Mouse (Mus musculus) granulocyte monocyte progenitor cell, adult 5-6 weeks (primary cell): ENCODE results near the gene Ecpas. TPM values are rescaled to one million over a fixed set of nuclear protein-coding genes. Genes with fewer than 3 reads are reported as not detected.

Experiments
- ATAC-seq: replicated peaks from 2 replicates; pipeline ENCODE4 v1.8.0; 2016; ENCODE audit warnings: mild to moderate bottlenecking, moderate TSS enrichment, inconsistent platforms; ENCODE audit not compliant: poor library complexity, severe bottlenecking
- total RNA-seq, 2 experiments: library from RNA; stranded (forward) in 1 of 2; stranded (reverse) in 1 of 2; fragments of 200-712, 200-1000 nt in 1 of 2; fragments of >200 nt in 1 of 2; fragmentation: Nextera tagmentation in 1 of 2; gene quantifications; 2 replicates each; pipeline ENCODE4 v1.2.3; 2014 to 2017

The Ecpas gene
- total RNA-seq, 2 experiments from 2014 or later = 88.5 to 142 TPM

DNA sequence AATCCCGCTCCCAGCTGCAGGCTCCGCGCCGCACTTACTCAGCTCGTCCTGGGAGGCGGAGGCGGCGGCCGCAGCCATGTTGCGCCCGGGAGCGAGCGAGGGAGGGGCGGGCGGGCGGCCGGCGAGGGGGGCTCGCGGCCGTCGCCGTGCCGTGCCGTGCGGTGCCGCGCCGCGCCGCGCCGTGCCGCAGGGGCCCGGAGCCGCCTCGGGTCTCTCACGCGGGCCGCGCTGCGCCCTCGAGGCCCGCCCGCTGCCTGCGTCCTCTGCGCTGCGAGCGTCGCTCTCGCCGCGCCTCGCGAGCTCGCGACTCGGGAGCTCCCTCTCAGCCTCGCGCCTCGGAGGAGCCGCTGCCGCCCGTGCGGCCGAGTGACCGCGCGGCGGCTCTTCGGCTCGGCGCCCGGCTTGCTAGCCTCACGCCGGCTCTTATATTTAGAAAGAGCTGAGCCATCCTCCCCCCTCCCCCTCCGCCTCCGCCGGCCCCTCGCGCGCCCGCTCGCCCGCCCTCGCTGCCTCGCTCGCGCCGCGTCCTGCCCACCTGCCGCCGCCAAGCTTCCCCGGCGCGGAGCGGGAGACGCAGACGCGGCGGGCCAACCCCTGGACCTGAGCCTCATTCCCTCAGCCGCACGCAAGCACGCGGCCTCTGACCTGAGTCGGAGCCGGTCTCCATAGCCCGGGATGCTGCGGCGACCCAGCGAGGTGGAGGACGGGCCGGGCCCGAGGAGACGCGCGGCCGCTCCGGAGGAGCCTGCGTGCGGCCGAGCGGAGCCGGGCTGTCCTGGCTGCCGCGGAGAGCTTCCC, 519 bp downstream of the Ecpas start:
- ATAC-seq = peak; percentile 13

DNA sequence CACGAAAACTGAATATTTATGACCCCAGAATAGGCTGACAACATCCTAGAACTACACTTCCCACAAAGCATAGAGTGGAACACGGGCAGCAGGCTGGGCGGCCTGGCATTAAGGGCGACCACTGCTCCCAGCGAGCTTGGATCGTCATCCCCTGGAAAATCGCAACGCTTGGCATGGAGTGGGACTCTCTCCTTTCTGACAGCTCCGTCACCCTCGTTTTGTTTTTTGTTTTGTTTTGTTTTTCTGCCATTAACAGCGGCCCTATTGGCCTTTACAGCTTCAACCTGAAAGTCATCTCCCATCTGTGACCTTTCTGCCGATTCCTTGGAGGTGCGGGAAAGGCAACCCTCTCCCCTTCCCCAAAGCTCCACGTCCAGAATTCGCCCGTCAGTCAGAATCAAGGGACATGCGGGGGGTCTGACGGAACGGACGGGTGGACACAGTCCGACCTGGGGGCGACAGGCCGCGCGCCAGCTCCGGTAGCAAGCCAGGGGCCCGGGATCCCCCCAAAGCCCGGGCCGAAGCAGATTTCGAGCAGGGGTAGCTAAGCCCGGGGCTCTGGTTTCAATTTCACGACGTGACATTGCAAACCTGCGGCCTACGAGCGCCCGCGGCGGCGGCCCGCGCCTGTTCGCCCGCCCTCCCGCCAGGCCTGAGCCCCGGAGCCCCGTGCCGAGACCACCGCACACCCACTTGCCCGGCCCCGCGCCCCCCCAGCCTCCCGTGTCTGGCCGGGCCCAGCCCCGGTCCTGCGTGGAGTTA, 1.3 kb downstream of the Ecpas start:
- ATAC-seq = no peak

DNA sequence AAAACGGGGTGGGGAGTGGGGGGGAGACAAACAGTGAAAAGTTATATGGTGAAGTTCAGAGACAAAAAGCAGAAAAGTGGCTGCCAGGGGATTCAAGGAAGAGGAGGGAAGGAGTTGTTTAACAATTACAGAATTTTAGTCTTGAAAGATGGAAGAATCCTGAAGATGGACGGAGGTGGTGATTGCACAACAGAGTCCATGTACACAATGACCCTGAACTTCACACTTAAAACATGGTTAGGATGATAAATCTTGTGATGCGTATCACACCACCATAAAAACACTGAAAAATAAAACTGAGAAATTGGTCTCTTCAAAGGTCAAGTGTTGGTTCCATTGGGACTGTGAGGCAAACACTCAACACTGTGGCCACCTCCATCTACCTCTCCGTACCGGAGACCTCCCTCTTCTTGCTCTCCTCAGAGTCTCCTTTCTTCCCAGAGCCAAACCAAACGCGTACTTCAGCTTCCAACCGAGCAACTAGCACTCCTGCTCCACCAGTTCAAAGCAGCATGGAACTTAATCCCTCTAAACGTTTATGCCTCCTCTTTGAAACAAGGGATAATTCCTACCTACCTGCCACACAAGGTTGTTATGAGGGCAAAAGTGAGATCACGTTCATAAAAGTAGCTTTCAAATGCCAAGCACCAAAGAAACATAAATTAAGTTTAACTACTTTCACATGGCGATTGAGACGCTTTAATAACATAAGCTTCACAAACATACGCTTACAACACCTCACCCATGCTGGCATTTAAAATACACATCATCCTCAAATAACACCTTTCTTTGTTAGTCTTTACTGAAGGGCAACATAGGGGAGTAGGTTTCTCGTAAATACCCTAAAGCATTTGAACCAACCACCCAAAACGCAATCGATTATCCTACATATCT, 2.1 kb downstream of the Ecpas start:
- ATAC-seq = no peak

- no peak for ATAC-seq
Observed at GRCm38 (mm10) chr4:58907453-58907852, 5.1 kb downstream of the Ecpas start.

DNA sequence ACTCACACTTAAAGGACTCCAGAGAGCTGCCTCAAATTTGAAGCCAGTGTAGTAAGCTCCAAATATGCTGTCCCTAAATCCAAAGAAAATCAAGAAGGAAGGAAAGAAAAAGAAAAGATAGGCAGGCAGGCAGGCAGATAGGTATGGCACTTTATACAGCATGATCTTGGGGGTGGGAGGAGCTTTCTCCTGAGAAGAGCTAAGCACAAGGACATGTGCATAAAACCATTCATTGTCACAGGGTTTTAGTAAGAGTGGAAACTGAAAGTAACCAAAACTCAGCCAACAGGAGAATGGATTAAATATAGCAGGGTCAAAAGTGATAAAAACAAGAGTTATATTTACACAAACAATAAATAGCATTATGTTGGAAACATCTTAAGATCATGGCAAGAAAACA, 14.2 kb downstream of the Ecpas start:
- peak; percentile 42; the same call in 1 of the 2 replicates for ATAC-seq

DNA sequence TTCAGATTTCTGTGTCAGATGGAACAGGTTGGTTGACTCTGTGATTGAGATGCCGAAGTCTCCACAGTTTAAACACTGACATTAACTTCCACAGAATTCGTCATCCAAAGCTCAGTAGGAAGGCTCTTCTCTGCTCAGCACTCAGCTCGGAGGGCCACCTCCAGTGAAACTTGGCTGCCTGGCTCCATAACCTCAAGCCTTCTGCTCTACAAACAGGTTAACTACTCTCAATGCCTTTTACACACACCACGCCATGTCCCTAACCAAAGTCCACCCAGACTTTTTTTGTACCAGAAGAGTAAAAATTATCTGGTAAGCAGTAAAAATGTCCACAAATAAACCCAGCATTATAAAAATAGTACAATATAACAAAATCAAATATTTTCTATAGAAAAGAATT, 15.1 kb downstream of the Ecpas start:
- ATAC-seq = no peak

DNA sequence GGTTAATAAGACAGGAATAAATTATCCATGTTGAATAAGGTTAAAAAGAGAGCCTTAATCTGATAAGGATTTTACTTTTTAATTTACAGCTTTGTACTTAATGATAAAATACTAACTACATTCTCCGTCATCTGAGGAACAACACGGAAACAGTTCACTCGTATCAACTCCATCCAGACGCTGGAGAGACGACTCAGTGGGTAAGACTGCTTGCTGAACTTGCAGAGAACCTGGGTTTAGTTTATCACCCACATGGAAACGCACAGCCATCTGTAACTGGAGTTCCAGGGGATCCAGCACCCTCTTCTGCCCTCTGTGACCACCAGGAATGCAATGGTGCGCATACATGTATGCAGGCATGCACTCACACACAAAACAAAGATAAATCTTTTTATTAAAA, 18.1 kb downstream of the Ecpas start:
- no peak for ATAC-seq

GRCm38 (mm10) chr4:58890035-58890782, 22.3 kb downstream of the Ecpas start:
- no peak for ATAC-seq

- no peak for ATAC-seq
Observed at GRCm38 (mm10) chr4:58888568-58888967, 24.0 kb downstream of the Ecpas start.

- no peak for ATAC-seq
Observed at GRCm38 (mm10) chr4:58887626-58888025, 24.9 kb downstream of the Ecpas start.

GRCm38 (mm10) chr4:58886778-58887177, 25.8 kb downstream of the Ecpas start:
- no peak for ATAC-seq

GRCm38 (mm10) chr4:58885341-58885740, 27.2 kb downstream of the Ecpas start:
- ATAC-seq = no peak

DNA sequence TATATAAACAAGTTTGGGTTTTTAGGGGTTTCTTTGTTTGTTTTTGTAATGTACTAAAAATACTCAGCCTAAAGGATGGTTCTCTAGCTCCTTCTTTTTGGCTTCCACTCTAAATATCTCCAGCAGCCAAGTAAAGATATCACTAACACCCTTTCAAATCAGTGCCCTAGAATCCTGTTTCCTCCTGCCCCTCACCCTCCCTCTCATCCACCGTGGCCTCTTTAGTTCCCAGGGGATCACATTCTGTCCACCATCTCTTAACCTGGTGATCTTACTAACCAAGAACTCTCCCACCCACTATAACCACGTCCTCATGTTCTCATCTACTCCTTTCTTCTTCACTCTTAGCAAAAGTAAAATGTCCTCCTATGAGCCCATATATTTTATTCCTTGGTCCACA, 28.7 kb downstream of the Ecpas start:
- no peak for ATAC-seq

- ATAC-seq = no peak
Observed at GRCm38 (mm10) chr4:58874373-58874772, 38.2 kb downstream of the Ecpas start.

GRCm38 (mm10) chr4:58867242-58867641, 45.3 kb downstream of the Ecpas start:
- ATAC-seq = no peak

DNA sequence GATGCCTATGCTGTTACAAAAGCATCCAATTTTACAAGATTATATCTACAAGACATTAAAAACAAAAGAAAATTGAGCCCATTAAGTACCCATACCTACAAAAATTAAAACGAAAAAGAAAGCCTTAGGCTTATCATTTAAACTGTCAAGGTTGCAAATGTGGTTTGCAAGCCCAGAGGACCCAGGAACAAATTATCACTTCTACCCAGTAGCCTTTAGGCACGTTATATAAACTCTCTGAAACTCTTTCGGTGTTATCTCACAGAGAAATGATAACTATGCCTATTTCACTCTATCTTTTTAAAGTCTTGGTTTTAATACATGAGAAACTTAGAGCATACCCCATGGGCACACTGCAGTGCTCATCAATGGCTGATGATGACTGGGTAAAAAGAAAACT, 79.6 kb downstream of the Ecpas start:
- no peak for ATAC-seq

GRCm38 (mm10) chr4:58825921-58826320, 86.6 kb downstream of the Ecpas start:
- ATAC-seq = no peak

DNA sequence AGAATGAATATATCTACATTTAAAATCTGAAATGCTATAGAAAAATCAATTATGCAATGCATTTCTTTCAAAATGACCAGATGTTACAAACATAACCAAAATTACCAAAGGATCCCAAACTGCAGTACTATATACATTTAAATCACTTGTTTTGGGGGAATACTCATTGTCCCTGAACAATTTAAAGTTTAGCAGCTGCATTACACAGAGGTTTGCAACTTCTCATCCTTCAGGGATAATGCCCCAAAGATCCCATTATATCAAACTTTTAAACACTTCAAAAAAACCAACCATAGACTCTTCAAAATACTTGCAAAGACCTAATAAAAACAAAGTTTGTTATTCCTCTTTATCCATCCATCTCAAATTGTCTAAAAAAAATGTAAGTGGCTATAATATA, 124.9 kb downstream of the Ecpas start, which contains the start of gene Olfr267:
Olfr267 (minus strand) TSS at position 101 of the 400 bp plus-strand sequence.
- no peak for ATAC-seq

- no peak for ATAC-seq
Observed at GRCm38 (mm10) chr4:58786659-58787058, 125.9 kb downstream of the Ecpas start.

DNA sequence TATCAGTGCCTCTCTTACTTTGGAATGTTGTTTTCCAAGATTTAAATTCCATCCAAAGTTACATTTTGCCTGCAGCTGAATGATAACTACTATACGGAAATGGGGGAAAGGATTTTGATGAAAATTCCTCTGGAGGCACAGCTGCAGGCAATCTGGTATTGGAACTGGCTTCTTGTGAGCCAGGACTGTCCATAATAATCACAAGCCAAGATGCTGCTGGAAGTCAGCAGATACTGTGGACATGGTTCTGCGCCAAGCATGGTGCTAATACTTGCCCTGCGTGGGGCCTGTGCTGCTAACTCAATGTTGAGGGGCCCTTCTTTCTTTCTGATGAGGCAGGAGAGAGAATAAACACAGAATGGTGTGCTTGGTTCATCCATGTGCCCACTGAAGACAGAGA, 149.1 kb downstream of the Ecpas start:
- no peak for ATAC-seq
